Mouse (Mus musculus) right cerebral cortex, postnatal 4 days (tissue): ENCODE data around the gene Tbc1d22a.
"Not testable (repeated sequence)": the region's sequence is repeated elsewhere in the genome, so short reads cannot be mapped to it uniquely, and the experiment has no call there.

Experiments
- DNase-seq: peaks from one replicate; pipeline ENCODE4 v3.0.0-alpha.2; 2022

Tbc1d22a gene

GRCm38 (mm10) chr15:86205300-86205699 is 9.0 kb upstream of the Tbc1d22a start:
- DNase-seq, result peak; percentile 53

DNA sequence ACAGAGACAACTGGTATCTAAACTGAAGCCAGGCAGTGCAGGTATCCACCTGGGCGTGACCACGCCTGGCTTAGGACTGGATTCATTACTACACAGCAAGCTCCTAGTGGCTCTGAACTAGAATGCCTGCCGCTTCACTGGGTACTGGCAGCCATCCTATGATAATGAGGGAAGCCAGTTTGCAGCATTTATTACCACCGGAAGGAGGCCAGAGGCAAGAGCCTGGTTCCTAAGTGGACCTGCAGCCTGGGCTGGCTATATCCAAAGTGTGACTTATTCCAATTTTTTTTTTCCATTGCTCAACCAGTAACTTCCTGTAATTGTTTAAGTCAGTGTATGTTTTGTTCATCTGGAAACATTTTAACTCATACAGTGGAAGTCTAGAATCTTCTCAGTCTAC is 7.9 kb upstream of the Tbc1d22a start:
- DNase-seq, result no peak

DNA sequence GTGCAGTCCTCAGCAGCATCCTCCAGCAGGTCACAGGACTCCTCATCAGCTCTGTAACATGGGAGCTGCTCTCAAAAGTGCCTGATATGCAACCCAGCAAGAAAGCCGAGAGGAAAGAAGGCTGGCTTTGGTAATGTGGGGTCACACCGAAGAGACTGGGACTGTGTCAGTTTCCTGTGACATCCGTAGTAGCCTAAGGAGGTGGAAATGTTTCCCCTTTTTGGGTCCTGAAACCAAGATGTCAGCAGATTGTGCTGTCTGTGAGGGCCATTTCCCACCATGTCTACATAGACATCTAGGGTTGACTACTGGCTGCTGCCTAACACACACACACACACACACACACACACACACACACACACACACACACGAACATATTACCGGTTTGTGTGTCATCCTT is 2.1 kb upstream of the Tbc1d22a start:
- not testable (repeated sequence) for DNase-seq

DNA sequence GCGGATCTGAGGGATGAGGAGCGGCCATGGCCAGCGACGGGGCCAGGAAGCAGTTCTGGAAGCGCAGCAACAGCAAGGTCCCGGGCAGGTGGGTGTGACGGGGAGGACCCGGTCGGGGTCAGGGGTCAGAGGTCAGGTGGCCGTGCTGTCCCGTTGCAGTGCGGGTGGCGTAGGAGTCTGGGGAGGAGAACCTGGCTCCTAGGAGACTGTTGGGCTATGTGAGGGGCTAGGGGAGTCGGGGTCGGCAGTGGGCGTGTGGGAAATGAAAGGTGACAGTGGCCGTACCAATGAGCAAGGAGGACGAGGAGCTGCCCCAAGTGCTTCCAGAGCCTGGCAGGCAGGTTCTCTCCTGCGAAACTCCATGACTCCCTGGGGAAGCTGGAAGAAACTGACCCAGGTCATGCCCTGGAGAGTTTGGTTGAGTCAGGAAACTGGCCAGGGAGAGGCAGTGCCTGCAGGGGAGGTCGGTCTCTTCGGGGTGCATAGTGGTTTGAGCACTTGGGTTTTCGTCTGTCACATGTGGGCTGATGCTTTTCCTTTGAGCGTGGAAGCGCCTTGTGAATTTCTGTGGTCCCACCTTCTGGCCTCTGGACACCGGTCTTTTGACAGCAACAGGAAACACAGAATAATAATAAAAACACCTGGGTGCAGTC is 416 bp downstream of the Tbc1d22a start:
- no peak for DNase-seq

DNA sequence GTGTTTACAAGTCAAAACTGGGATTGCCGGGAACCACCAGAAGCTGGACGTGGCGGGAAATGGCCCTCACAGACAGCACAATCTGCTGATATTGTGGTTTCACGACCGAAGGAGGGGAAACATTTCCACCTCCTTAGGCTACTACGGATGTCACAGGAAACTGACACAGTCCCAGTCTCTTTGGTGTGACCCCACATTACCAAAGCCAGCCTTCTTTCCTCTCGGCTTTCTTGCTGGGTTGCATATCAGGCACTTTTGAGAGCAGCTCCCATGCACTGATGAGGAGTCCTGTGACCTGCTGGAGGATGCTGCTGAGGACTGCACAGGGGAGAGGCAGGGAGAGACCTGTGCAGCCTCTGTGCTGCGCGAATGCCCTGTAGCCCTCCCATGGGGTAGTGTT is 2.4 kb downstream of the Tbc1d22a start:
- DNase-seq, result not testable (repeated sequence)

DNA sequence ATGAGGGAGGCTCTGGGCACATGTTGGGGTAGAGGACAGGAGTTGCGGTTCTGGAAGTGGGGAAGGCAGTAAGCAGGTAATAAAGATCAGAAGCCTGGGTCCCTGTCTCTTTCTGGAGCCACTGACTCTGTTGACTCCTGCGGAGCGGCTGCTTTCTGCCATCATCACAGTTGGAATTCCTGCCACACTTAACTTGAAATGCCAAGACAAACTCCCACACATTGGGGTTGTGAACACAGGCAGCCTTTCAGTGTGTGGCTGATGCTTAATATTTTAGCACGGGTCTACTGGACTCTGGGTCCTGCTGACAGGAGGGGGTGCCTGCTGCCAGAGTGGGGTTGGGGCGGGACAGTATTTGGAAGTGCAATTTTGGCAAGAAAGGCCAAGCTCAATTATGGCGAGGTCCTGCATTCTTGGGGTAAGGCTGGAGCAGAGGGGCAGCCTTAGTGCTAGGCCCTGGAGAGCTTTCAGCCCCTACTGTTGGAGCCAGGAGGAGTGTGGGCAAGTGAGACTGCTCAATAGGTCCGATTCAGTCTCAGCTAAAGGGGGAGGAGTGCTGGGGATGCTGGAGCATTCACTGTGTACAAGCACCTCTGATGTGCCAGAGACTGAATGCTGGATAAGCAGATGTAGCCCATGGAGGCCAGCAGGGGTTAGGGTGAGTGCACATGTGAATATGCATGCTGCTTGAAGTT is 5.4 kb downstream of the Tbc1d22a start:
- no peak for DNase-seq

- DNase-seq, result no peak
Measured at GRCm38 (mm10) chr15:86220229-86220630, 6.0 kb downstream of the Tbc1d22a start.

- DNase-seq, result no peak
Measured at GRCm38 (mm10) chr15:86220715-86221114, 6.5 kb downstream of the Tbc1d22a start.

DNA sequence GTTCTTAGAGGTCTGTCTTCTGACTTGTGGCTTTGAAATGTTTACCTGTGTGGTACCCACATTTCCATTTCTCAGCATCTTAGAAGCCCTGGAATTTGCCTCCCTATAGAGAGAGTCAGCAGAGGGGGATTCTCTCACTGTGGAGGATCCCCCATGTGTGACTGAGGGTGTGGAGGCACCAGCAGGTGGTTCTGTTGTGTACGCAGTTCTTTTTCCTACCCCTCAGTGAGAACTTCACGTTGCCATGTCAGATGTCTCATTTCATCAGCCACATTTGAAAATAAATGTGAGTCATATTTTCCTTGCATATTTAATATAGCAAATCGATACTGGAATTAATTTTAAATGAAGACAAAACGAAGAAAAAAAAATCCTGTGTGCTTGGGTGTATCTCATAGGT is 7.1 kb downstream of the Tbc1d22a start:
- DNase-seq, result no peak

GRCm38 (mm10) chr15:86221901-86222300 is 7.6 kb downstream of the Tbc1d22a start:
- DNase-seq, result not testable (repeated sequence)

DNA sequence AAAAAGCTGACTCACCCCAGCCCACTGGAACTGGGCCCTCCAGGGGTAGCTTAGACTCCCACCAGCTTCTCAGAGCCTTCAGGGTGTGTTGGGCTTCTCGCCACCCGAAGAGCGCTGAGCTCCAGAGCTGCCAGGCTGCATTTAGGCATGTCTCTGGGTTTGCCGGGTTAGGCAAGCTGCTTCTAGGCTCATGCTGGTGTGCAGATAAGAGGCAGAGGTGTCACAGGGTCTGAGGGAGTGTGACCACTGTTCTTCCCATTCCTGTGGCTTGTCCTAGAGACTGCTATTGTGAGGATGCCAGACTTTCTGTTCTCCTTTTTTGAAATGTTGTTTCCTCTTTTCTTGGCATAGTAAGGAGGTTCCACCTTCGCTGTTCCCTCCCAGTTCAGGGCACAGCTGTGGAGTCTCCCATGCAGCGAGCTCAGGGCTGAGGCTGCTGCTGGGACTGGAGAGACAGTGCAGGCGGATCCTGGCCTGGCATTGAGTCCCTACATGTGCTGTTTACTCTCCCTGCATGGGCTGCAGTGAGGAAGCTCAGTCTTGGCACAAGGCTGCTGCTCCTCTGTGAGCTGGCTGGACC is 10.8 kb downstream of the Tbc1d22a start:
- no peak for DNase-seq

DNA sequence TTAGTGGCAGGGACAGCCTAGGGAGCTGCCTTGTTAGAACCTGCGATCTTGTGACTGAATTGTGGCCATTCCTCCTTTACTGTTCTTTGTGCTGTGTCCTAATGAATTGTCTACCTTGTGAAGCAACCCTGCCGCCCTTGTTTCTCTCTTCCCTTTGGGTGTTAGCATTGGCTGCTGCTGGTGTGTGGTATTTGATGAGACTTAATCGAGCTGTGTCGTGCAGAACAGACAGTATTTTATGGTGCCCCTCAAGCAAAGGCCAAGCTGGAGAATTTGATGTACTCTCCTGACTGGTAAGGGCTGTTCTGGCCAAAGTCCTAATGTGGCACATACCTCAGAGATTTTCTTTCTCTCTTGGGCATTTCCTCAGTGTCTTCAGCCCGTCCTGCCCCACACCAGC is 12.0 kb downstream of the Tbc1d22a start:
- no peak for DNase-seq

DNA sequence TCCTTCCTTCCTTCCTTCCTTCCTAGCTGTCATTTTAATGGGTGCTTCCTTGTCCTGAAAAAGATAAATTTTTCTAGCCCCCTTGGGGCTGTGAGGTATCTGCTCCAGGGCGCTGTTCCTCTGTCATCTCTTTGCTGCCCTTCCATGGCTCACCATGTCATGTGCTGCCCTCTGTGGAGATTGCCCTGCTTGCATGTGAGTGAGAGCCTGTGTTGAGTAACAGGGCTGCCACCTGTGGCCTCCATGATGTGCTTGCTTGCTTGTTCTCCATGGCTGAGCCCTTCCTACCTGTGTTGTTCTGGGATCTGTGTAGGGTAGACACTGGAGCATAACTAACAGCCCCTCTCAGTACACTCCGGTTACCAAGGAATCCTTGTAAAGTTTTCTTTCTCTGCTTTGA is 12.7 kb downstream of the Tbc1d22a start:
- no peak for DNase-seq

- peak; percentile 22 for DNase-seq
Measured at GRCm38 (mm10) chr15:86228186-86228585, 13.9 kb downstream of the Tbc1d22a start.

DNA sequence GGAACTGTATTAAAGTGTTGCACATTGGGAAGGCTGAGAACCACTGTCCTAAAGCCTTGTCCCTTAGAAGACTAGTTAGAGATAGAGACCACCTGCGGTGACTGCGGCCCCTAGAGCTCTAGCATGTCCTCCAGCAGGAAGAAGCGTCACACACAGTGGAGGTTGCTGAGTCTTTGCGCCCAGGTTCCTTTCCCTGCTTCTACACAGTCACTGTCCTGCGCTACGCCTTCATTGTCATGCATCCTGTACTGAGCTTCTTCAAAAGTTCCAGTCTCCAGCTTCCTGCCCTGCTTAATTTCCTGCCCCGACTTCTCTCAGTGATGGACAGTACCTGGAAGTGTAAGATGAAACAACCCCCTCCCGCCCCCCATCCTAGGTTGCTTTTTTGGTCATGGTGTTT is 14.8 kb downstream of the Tbc1d22a start:
- no peak for DNase-seq

- DNase-seq, result no peak
Measured at GRCm38 (mm10) chr15:86229623-86230022, 15.4 kb downstream of the Tbc1d22a start.

GRCm38 (mm10) chr15:86231170-86231569 is 16.9 kb downstream of the Tbc1d22a start:
- DNase-seq, result no peak

GRCm38 (mm10) chr15:86231831-86232512 is 17.7 kb downstream of the Tbc1d22a start:
- no peak for DNase-seq

GRCm38 (mm10) chr15:86234001-86234400 is 19.7 kb downstream of the Tbc1d22a start:
- DNase-seq, result no peak

- DNase-seq, result no peak
Measured at GRCm38 (mm10) chr15:86234517-86235441, 20.5 kb downstream of the Tbc1d22a start.

DNA sequence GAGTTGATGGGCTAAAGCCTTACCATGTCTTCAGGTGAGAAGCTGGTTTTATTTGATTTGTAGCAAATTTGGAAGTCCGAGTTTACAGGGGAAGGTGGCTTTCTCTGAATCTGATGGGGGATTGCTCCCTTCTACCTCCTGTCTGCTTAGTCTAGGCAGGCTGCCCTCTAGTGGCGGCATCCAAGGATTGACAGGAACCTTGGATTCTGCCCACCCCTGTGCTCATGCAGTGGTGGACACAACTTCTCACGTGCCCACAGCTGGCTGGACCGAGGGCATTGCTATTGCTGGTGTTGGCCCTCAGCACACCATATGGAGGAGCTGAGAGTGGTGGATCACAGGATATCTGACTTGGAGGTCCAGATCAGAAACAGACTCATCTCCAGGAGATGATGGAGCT is 22.0 kb downstream of the Tbc1d22a start:
- peak; percentile 63 for DNase-seq

- no peak for DNase-seq
Measured at GRCm38 (mm10) chr15:86238076-86238475, 23.8 kb downstream of the Tbc1d22a start.

- DNase-seq, result no peak
Measured at GRCm38 (mm10) chr15:86239068-86239467, 24.8 kb downstream of the Tbc1d22a start.
